Mouse (Mus musculus) hindbrain, embryonic 14.5 days (tissue): ENCODE data around the gene Lce3c. TPM values are rescaled to one million over a fixed set of nuclear protein-coding genes. Genes with fewer than 3 reads are reported as not detected.

Experiments
- ATAC-seq: fragments of 200-750 bp; cut with Nextera tagmentation; 2 replicates; pipeline ENCODE4 v1.8.0; 2017; ENCODE audit warnings: moderate number of reproducible peaks, mild to moderate bottlenecking, moderate TSS enrichment, moderate library complexity; ENCODE audit not compliant: low FRiP score
- DNase-seq: peaks from one replicate; pipeline ENCODE4 v3.0.0-alpha.2; 2015; ENCODE audit warnings: low spot score
- H3K27ac ChIP-seq: fragments of 300-500 bp; sonication (generic); 2 replicates; pipeline ENCODE4 v1.5.1; 2014; ENCODE audit warnings: mild to moderate bottlenecking, moderate library complexity
- H3K27me3 ChIP-seq: fragments of 300-500 bp; sonication (generic); 2 replicates; pipeline ENCODE4 v1.6.1; 2014; ENCODE audit warnings: mild to moderate bottlenecking, low read length, mixed read lengths; ENCODE audit not compliant: control insufficient read depth, insufficient read depth
- H3K36me3 ChIP-seq: fragments of 300-500 bp; sonication (generic); replicated peaks from 2 replicates; pipeline ENCODE4 v1.6.1; 2014; ENCODE audit not compliant: control insufficient read depth, insufficient read depth
- H3K4me1 ChIP-seq: fragments of 300-500 bp; sonication (generic); replicated peaks from 2 replicates; pipeline ENCODE4 v1.6.1; 2014; ENCODE audit warnings: antibody characterized with exemption, low read length, mixed read lengths; ENCODE audit not compliant: control insufficient read depth, insufficient read depth
- H3K4me2 ChIP-seq: fragments of 300-500 bp; sonication (generic); replicated peaks from 2 replicates; pipeline ENCODE4 v1.6.1; 2014; ENCODE audit warnings: mild to moderate bottlenecking, moderate library complexity
- H3K4me3 ChIP-seq: fragments of 300-500 bp; sonication (generic); replicated peaks from 2 replicates; pipeline ENCODE4 v1.5.1; 2014; ENCODE audit warnings: mild to moderate bottlenecking, low read length
- H3K9ac ChIP-seq: fragments of 300-500 bp; sonication (generic); 2 replicates; pipeline ENCODE4 v1.6.1; 2014
- H3K9me3 ChIP-seq: fragments of 300-500 bp; sonication (generic); 2 replicates; pipeline ENCODE4 v1.6.1; 2016; ENCODE audit warnings: low read length; ENCODE audit not compliant: control insufficient read depth
- WGBS: fragments of 180-500 bp; shearing (Covaris S2); extraction: QIAGEN DNeasy Blood & Tissue Kit; methylation state at CpG from one replicate; pipeline ENCODE4 v1.1.7; 2014; 5-methylcytosine and 5-hydroxymethylcytosine counted together
- polyA plus RNA-seq: library from polyadenylated mRNA; unstranded; fragments of >200 nt; fragmentation: Nextera tagmentation; extraction: Ambion mirVana; gene quantifications from 2 replicates; pipeline ENCODE4 v1.2.1, GENCODE M21; 2014

Lce3c gene
- polyA plus RNA-seq, result not detected in 2 replicates

- Histone ChIP-seq H3K36me3 (no peaks in the 10 kb centered on the region), H3K9ac (no peak within 1 kb of the TSS), H3K4me1 (no peaks in the 10 kb centered on the region), H3K9me3 (no peaks in the 10 kb centered on the region), H3K4me2 (no peak within 1 kb of the TSS), H3K27ac (no peak within 1 kb of the TSS), H3K4me3 (no peak within 1 kb of the TSS), H3K27me3 (no peaks in the 10 kb centered on the region)
- no peak; the same call in 1 of the 2 replicates for ATAC-seq
- no peak for DNase-seq
- WGBS, result 94% methylated on average over 1 of the region's 1 CpGs
Measured at GRCm38 (mm10) chr3:92944186-92944585, at the start of gene Lce3c. TSS of gene Lce3c (plus strand) at chr3:92944486.

GRCm38 (mm10) chr3:92894489-92894888, 49.8 kb upstream of the Lce3c start:
- ATAC-seq (no peak), DNase-seq (no peak)
- Histone ChIP-seq H3K9ac (no peak overlapping the region), H3K9me3 (no peaks in the 10 kb centered on the region), H3K27me3 (no peaks in the 10 kb centered on the region), H3K36me3 (no peaks in the 10 kb centered on the region), H3K4me2 (no peak overlapping the region), H3K27ac (no peak overlapping the region), H3K4me3 (no peak overlapping the region), H3K4me1 (no peaks in the 10 kb centered on the region)
- WGBS, result 79% methylated on average over 1 of the region's 1 CpGs

GRCm38 (mm10) chr3:92902992-92903391, 41.3 kb upstream of the Lce3c start:
- DNase-seq, result peak; percentile 42
- H3K9me3 ChIP-seq, result no peaks in the 10 kb centered on the region
- H3K36me3 ChIP-seq, result no peaks in the 10 kb centered on the region
- no peaks in the 10 kb centered on the region for H3K27me3 ChIP-seq
- 30% methylated on average over 3 of the region's 3 CpGs for WGBS
- H3K4me3 ChIP-seq, result no peak overlapping the region
- no peaks in the 10 kb centered on the region for H3K4me1 ChIP-seq
- H3K4me2 ChIP-seq, result no peak overlapping the region
- no peak overlapping the region for H3K27ac ChIP-seq
- 0 out of 2 replicates have a peak, but pooled peaks have one; percentile 29 for ATAC-seq
- no peak overlapping the region for H3K9ac ChIP-seq

- DNase-seq (peak; percentile 71), ATAC-seq (peak; percentile 74; the same call in 1 of the 2 replicates)
- Histone ChIP-seq H3K4me1 (no peaks in the 10 kb centered on the region), H3K9ac (no peak overlapping the region), H3K4me2 (no peak overlapping the region), H3K27me3 (no peaks in the 10 kb centered on the region), H3K9me3 (no peaks in the 10 kb centered on the region), H3K27ac (no peak overlapping the region), H3K4me3 (no peak overlapping the region), H3K36me3 (no peaks in the 10 kb centered on the region)
- WGBS, result 35% methylated on average over 4 of the region's 4 CpGs
Measured at GRCm38 (mm10) chr3:92903640-92904039, 40.6 kb upstream of the Lce3c start.

GRCm38 (mm10) chr3:92905182-92905581, 39.1 kb upstream of the Lce3c start:
- no peaks in the 10 kb centered on the region for H3K9me3 ChIP-seq
- no peak overlapping the region for H3K9ac ChIP-seq
- no peak overlapping the region for H3K4me3 ChIP-seq
- no peak overlapping the region for H3K27ac ChIP-seq
- DNase-seq (no peak), ATAC-seq (no peak)
- H3K27me3 ChIP-seq, result no peaks in the 10 kb centered on the region
- no peak overlapping the region for H3K4me2 ChIP-seq
- H3K4me1 ChIP-seq, result no peaks in the 10 kb centered on the region
- no peaks in the 10 kb centered on the region for H3K36me3 ChIP-seq
- 52% methylated on average over 3 of the region's 3 CpGs for WGBS

GRCm38 (mm10) chr3:92907571-92907970, 36.7 kb upstream of the Lce3c start:
- Histone ChIP-seq H3K4me3 (no peak overlapping the region), H3K9ac (no peak overlapping the region), H3K4me1 (no peaks in the 10 kb centered on the region), H3K36me3 (no peaks in the 10 kb centered on the region), H3K27me3 (no peaks in the 10 kb centered on the region), H3K27ac (no peak overlapping the region), H3K9me3 (no peaks in the 10 kb centered on the region), H3K4me2 (no peak overlapping the region)
- WGBS, result 20% methylated on average over 4 of the region's 4 CpGs
- peak; percentile 71 for ATAC-seq
- peak; percentile 72 for DNase-seq

GRCm38 (mm10) chr3:92920364-92920763, 23.9 kb upstream of the Lce3c start:
- ATAC-seq (peak; percentile 40; the same call in 1 of the 2 replicates), DNase-seq (no peak)
- WGBS, result 64% methylated on average over 4 of the region's 4 CpGs
- Histone ChIP-seq H3K4me1 (no peaks in the 10 kb centered on the region), H3K9ac (no peak overlapping the region), H3K36me3 (no peaks in the 10 kb centered on the region), H3K27me3 (no peaks in the 10 kb centered on the region), H3K9me3 (no peaks in the 10 kb centered on the region), H3K27ac (no peak overlapping the region), H3K4me3 (no peak overlapping the region), H3K4me2 (no peak overlapping the region)

GRCm38 (mm10) chr3:92926130-92926529, 18.2 kb upstream of the Lce3c start, which contains the start of gene Lce3a:
TSS of gene Lce3a (minus strand) at chr3:92926230.
- ATAC-seq (no peak), DNase-seq (no peak)
- no peaks in the 10 kb centered on the region for H3K27me3 ChIP-seq
- H3K27ac ChIP-seq, result no peak within 1 kb of the TSS
- no peaks in the 10 kb centered on the region for H3K36me3 ChIP-seq
- H3K4me2 ChIP-seq, result no peak within 1 kb of the TSS
- H3K4me1 ChIP-seq, result no peaks in the 10 kb centered on the region
- H3K9ac ChIP-seq, result no peak within 1 kb of the TSS
- WGBS, result 81% methylated on average over 2 of the region's 2 CpGs
- no peak within 1 kb of the TSS for H3K4me3 ChIP-seq
- no peaks in the 10 kb centered on the region for H3K9me3 ChIP-seq

GRCm38 (mm10) chr3:92932679-92933078, 11.6 kb upstream of the Lce3c start, which contains the start of gene Lce3b:
TSS of gene Lce3b (plus strand) at chr3:92932979.
- Histone ChIP-seq H3K27ac (no peak within 1 kb of the TSS), H3K27me3 (no peaks in the 10 kb centered on the region), H3K4me3 (no peak within 1 kb of the TSS), H3K9ac (no peak within 1 kb of the TSS), H3K4me2 (no peak within 1 kb of the TSS), H3K9me3 (no peaks in the 10 kb centered on the region), H3K4me1 (no peaks in the 10 kb centered on the region), H3K36me3 (no peaks in the 10 kb centered on the region)
- ATAC-seq (no peak), DNase-seq (no peak)
- WGBS, result 73% methylated on average over 2 of the region's 2 CpGs

- Histone ChIP-seq H3K4me2 (no peak within 1 kb of the TSS), H3K36me3 (no peaks in the 10 kb centered on the region), H3K4me1 (no peaks in the 10 kb centered on the region), H3K27ac (no peak within 1 kb of the TSS), H3K27me3 (no peaks in the 10 kb centered on the region), H3K4me3 (no peak within 1 kb of the TSS), H3K9me3 (no peaks in the 10 kb centered on the region), H3K9ac (no peak within 1 kb of the TSS)
- ATAC-seq (no peak), DNase-seq (no peak)
- WGBS, result 96% methylated on average over 1 of the region's 1 CpGs
Measured at GRCm38 (mm10) chr3:92957090-92957489, 12.8 kb downstream of the Lce3c start, which contains the start of gene Lce3d. TSS of gene Lce3d (plus strand) at chr3:92957390.
